Mouse (Mus musculus): ENCODE data around the gene Cacna1d. TPM values are rescaled to one million over a fixed set of nuclear protein-coding genes. Genes with fewer than 3 reads are reported as not detected.

The Cacna1d gene
- polyA plus RNA-seq, 1 experiment from 2014 or later, result 13.5 TPM

GRCm38 (mm10) chr14:30367074-30367473 lies 124.2 kb downstream of the Cacna1d start:
- H3K9ac ChIP-seq, result no peak overlapping the region

GRCm38 (mm10) chr14:30365866-30366265 lies 125.4 kb downstream of the Cacna1d start:
- ATAC-seq (ENCODE audit: low FRiP score) (no peak), DNase-seq (ENCODE audit: low spot score) (no peak)
- Histone ChIP-seq H3K27me3 (ENCODE audit: control insufficient read depth, insufficient read depth, low read length) (no peaks in the 10 kb centered on the region), H3K4me3 (replicated peaks; ENCODE audit: low read length) (no peak overlapping the region), H3K9ac (no peak overlapping the region), H3K36me3 (replicated peaks; ENCODE audit: control insufficient read depth, insufficient read depth) (no peaks in the 10 kb centered on the region), H3K4me1 (replicated peaks; ENCODE audit: control insufficient read depth, insufficient read depth, low read length) (no peaks in the 10 kb centered on the region), H3K9me3 (ENCODE audit: control insufficient read depth, low read length) (no peaks in the 10 kb centered on the region), H3K27ac (no peak overlapping the region), H3K4me2 (replicated peaks) (no peak overlapping the region)
- WGBS, result 63% methylated on average over 5 of the region's 5 CpGs

More at GRCm38 (mm10) chr14:30367074-30367473, 124.2 kb downstream of the Cacna1d start:
- Histone ChIP-seq H3K4me2 (replicated peaks) (no peak overlapping the region), H3K9me3 (ENCODE audit: control insufficient read depth, low read length) (no peaks in the 10 kb centered on the region), H3K4me1 (replicated peaks; ENCODE audit: control insufficient read depth, insufficient read depth, low read length) (no peaks in the 10 kb centered on the region), H3K36me3 (replicated peaks; ENCODE audit: control insufficient read depth, insufficient read depth) (no peaks in the 10 kb centered on the region), H3K27ac (no peak overlapping the region), H3K27me3 (ENCODE audit: control insufficient read depth, insufficient read depth, low read length) (no peaks in the 10 kb centered on the region), H3K4me3 (replicated peaks; ENCODE audit: low read length) (no peak overlapping the region)
- ATAC-seq (ENCODE audit: low FRiP score), result no peak
- no peak for DNase-seq (ENCODE audit: low spot score)
- 85% methylated on average over 4 of the region's 4 CpGs for WGBS

GRCm38 (mm10) chr14:30363487-30364167 lies 127.6 kb downstream of the Cacna1d start:
- Histone ChIP-seq H3K9ac (no peak overlapping the region), H3K27ac (no peak overlapping the region), H3K4me3 (replicated peaks; ENCODE audit: low read length) (no peak overlapping the region), H3K27me3 (ENCODE audit: control insufficient read depth, insufficient read depth, low read length) (no peaks in the 10 kb centered on the region), H3K4me1 (replicated peaks; ENCODE audit: control insufficient read depth, insufficient read depth, low read length) (no peaks in the 10 kb centered on the region), H3K36me3 (replicated peaks; ENCODE audit: control insufficient read depth, insufficient read depth) (no peaks in the 10 kb centered on the region), H3K9me3 (ENCODE audit: control insufficient read depth, low read length) (no peaks in the 10 kb centered on the region), H3K4me2 (replicated peaks) (no peak overlapping the region)
- DNase-seq (ENCODE audit: low spot score) (no peak), ATAC-seq (ENCODE audit: low FRiP score) (no peak)
- 72% methylated on average over 3 of the region's 3 CpGs for WGBS

- Histone ChIP-seq H3K27me3 (ENCODE audit: control insufficient read depth, insufficient read depth, low read length) (no peaks in the 10 kb centered on the region), H3K36me3 (replicated peaks; ENCODE audit: control insufficient read depth, insufficient read depth) (no peaks in the 10 kb centered on the region), H3K4me2 (replicated peaks) (no peak overlapping the region), H3K9ac (no peak overlapping the region), H3K4me3 (replicated peaks; ENCODE audit: low read length) (no peak overlapping the region), H3K4me1 (replicated peaks; ENCODE audit: control insufficient read depth, insufficient read depth, low read length) (no peaks in the 10 kb centered on the region), H3K9me3 (ENCODE audit: control insufficient read depth, low read length) (no peaks in the 10 kb centered on the region), H3K27ac (no peak overlapping the region)
- 84% methylated on average over 4 of the region's 4 CpGs for WGBS
- ATAC-seq (ENCODE audit: low FRiP score) (no peak), DNase-seq (ENCODE audit: low spot score) (no peak)
Measured at GRCm38 (mm10) chr14:30362370-30362769, 128.9 kb downstream of the Cacna1d start.

- ATAC-seq (ENCODE audit: low FRiP score), result no peak
- H3K9me3 ChIP-seq (ENCODE audit: control insufficient read depth, low read length), result no peaks in the 10 kb centered on the region
- WGBS, result 74% methylated on average over 4 of the region's 4 CpGs
- no peaks in the 10 kb centered on the region for H3K36me3 ChIP-seq (replicated peaks; ENCODE audit: control insufficient read depth, insufficient read depth)
- H3K4me3 ChIP-seq (replicated peaks; ENCODE audit: low read length), result no peak overlapping the region
- H3K27ac ChIP-seq, result no peak overlapping the region
- no peak for DNase-seq (ENCODE audit: low spot score)
- no peaks in the 10 kb centered on the region for H3K4me1 ChIP-seq (replicated peaks; ENCODE audit: control insufficient read depth, insufficient read depth, low read length)
- no peaks in the 10 kb centered on the region for H3K27me3 ChIP-seq (ENCODE audit: control insufficient read depth, insufficient read depth, low read length)
- H3K9ac ChIP-seq, result no peak overlapping the region
- H3K4me2 ChIP-seq (replicated peaks), result no peak overlapping the region
Measured at GRCm38 (mm10) chr14:30360478-30360877, 130.8 kb downstream of the Cacna1d start.

- Histone ChIP-seq H3K27me3 (ENCODE audit: control insufficient read depth, insufficient read depth, low read length) (no peaks in the 10 kb centered on the region), H3K9me3 (ENCODE audit: control insufficient read depth, low read length) (no peaks in the 10 kb centered on the region), H3K4me3 (replicated peaks; ENCODE audit: low read length) (no peak overlapping the region), H3K4me1 (replicated peaks; ENCODE audit: control insufficient read depth, insufficient read depth, low read length) (no peaks in the 10 kb centered on the region), H3K36me3 (replicated peaks; ENCODE audit: control insufficient read depth, insufficient read depth) (no peaks in the 10 kb centered on the region), H3K4me2 (replicated peaks) (no peak overlapping the region), H3K27ac (no peak overlapping the region), H3K9ac (no peak overlapping the region)
- 81% methylated on average over 6 of the region's 6 CpGs for WGBS
- DNase-seq (ENCODE audit: low spot score) (no peak), ATAC-seq (ENCODE audit: low FRiP score) (no peak)
Measured at GRCm38 (mm10) chr14:30360004-30360403, 131.3 kb downstream of the Cacna1d start.

- ATAC-seq (ENCODE audit: low FRiP score), result no peak
- Histone ChIP-seq H3K9me3 (ENCODE audit: control insufficient read depth, low read length) (no peaks in the 10 kb centered on the region), H3K4me3 (replicated peaks; ENCODE audit: low read length) (no peak overlapping the region), H3K27me3 (ENCODE audit: control insufficient read depth, insufficient read depth, low read length) (no peaks in the 10 kb centered on the region), H3K9ac (no peak overlapping the region), H3K4me2 (replicated peaks) (no peak overlapping the region), H3K27ac (no peak overlapping the region), H3K4me1 (replicated peaks; ENCODE audit: control insufficient read depth, insufficient read depth, low read length) (peaks cover 9% of the 10 kb centered on the region; the same call in 1 of the 2 replicates), H3K36me3 (replicated peaks; ENCODE audit: control insufficient read depth, insufficient read depth) (no peaks in the 10 kb centered on the region)
- no peak for DNase-seq (ENCODE audit: low spot score)
- 88% methylated on average over 1 of the region's 1 CpGs for WGBS
Measured at GRCm38 (mm10) chr14:30358028-30358427, 133.2 kb downstream of the Cacna1d start.

- Histone ChIP-seq H3K4me3 (replicated peaks; ENCODE audit: low read length) (no peak overlapping the region), H3K9ac (no peak overlapping the region), H3K9me3 (ENCODE audit: control insufficient read depth, low read length) (no peaks in the 10 kb centered on the region), H3K4me1 (replicated peaks; ENCODE audit: control insufficient read depth, insufficient read depth, low read length) (peaks cover 9% of the 10 kb centered on the region; the same call in 1 of the 2 replicates), H3K27me3 (ENCODE audit: control insufficient read depth, insufficient read depth, low read length) (no peaks in the 10 kb centered on the region), H3K4me2 (replicated peaks) (no peak overlapping the region), H3K36me3 (replicated peaks; ENCODE audit: control insufficient read depth, insufficient read depth) (no peaks in the 10 kb centered on the region), H3K27ac (no peak overlapping the region)
- no peak for DNase-seq (ENCODE audit: low spot score)
- 63% methylated on average over 3 of the region's 3 CpGs for WGBS
- ATAC-seq (ENCODE audit: low FRiP score), result no peak
Measured at GRCm38 (mm10) chr14:30356456-30356855, 134.8 kb downstream of the Cacna1d start.

- no peak for DNase-seq (ENCODE audit: low spot score)
- peak overlapping the region; percentile 88 for H3K4me2 ChIP-seq (replicated peaks)
- ATAC-seq (ENCODE audit: low FRiP score), result no peak
- H3K27me3 ChIP-seq (ENCODE audit: control insufficient read depth, insufficient read depth, low read length), result no peaks in the 10 kb centered on the region
- H3K9ac ChIP-seq, result peak overlapping the region; percentile 72
- peak overlapping the region; percentile 84 for H3K27ac ChIP-seq
- H3K4me1 ChIP-seq (replicated peaks; ENCODE audit: control insufficient read depth, insufficient read depth, low read length), result peaks cover 9% of the 10 kb centered on the region; the same call in 1 of the 2 replicates
- no peaks in the 10 kb centered on the region; the same call in 1 of the 2 replicates for H3K36me3 ChIP-seq (replicated peaks; ENCODE audit: control insufficient read depth, insufficient read depth)
- peak overlapping the region; percentile 54 for H3K4me3 ChIP-seq (replicated peaks; ENCODE audit: low read length)
- 50% methylated on average over 3 of the region's 3 CpGs for WGBS
- no peaks in the 10 kb centered on the region for H3K9me3 ChIP-seq (ENCODE audit: control insufficient read depth, low read length)
Measured at GRCm38 (mm10) chr14:30354761-30355160, 136.5 kb downstream of the Cacna1d start.

Measured in hindbrain, embryonic 14.5 days (tissue).